Mouse (Mus musculus) cerebellum, postnatal 14 days (tissue): Measurements from ENCODE around the gene Rbm26.
A peak's percentile ranks its signal among the peaks of the same experiment; 100 is the strongest.

ENCODE experiments used
- DNase-seq, 2 experiments: peaks; one replicate each; pipeline ENCODE4 v3.0.0; 2021; ENCODE audit warnings: mixed read lengths in 2 of 2

The Rbm26 gene

GRCm38 (mm10) chr14:105085332-105085993 lies 91.7 kb downstream of the Rbm26 start:
- no peak for DNase-seq

- peak; percentile 80 to 86 for DNase-seq
Measured at GRCm38 (mm10) chr14:105084757-105085330, 92.3 kb downstream of the Rbm26 start.

GRCm38 (mm10) chr14:105084106-105084505 lies 93.0 kb downstream of the Rbm26 start:
- no peak for DNase-seq

DNA sequence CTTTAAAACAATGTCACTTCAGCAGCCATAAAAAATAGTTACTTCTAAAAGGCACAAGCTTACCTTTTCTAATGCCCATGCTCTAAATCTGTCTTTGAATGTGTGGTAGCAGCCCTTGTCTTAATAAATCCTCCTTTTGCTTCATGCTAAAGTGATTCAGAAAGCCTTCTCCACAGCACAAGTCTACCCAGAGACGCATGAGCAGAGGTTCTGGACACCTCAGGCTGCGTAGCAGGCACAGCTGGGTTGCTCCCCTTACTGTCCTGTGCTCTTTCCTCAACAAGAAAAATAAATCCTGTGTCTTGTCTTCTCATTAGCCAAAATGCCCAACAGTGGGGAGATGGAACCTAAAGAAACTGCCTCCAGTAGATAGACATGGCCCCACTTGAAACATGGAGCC lies 102.4 kb downstream of the Rbm26 start:
- DNase-seq, result no peak

- no peak for DNase-seq
Measured at GRCm38 (mm10) chr14:105074376-105074775, 102.8 kb downstream of the Rbm26 start.

GRCm38 (mm10) chr14:105071010-105071509 lies 106.1 kb downstream of the Rbm26 start:
- no peak for DNase-seq

DNA sequence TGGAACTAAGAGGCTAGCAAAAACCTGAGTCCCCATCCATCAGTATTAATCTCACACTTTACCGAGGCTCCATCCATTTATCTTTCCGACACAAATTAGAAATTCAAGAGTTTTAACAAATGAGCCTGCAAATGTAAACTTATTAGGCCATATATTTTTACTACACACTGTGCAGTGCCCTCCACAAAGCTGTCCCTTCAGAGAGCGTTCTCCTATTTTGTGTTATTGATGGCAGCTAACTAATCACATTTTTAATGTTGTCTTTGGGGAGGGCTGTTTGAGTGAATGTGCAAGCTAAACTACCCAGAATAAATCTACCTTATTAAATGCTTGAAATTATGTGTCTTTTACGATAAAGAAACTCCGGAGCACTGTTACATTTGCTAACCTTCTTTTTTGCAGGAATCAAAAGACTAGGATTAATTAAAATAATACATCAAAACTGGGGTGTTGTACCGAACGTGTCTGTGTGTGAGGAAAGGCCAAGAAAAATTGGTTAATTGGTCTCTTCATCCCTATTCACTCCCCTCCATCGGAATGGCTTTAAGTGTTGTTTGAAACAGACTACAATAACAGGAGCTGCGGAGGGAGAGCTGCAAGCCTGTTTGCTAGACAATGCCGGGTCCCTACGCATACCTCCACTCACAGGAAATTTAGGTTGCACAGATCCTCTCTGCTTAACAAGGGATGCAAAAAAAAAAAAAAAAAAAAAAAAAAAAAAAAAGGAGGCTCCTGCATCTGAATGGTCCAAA lies 106.7 kb downstream of the Rbm26 start:
- DNase-seq, result no peak

- no peak for DNase-seq
Measured at GRCm38 (mm10) chr14:105068060-105068459, 109.1 kb downstream of the Rbm26 start.

DNA sequence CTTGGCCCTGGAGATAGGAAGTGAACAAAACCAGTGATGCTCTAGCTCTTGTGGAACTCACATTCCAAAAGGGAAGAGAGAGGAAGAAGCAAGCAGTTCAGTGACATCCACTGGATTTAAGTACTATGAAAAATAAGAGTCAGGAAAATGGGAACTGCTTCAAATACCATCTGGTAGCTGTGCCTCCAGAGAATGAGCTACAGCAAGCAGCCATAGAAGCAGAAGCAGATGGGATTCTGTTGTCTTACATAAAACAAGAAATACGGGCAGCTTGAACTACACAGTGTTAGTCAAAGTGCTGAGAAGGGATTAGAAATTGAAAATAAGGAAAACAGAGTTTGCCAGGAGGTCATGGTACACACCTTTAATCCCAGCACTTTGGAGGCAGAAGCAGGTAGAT lies 112.9 kb downstream of the Rbm26 start:
- no peak for DNase-seq

DNA sequence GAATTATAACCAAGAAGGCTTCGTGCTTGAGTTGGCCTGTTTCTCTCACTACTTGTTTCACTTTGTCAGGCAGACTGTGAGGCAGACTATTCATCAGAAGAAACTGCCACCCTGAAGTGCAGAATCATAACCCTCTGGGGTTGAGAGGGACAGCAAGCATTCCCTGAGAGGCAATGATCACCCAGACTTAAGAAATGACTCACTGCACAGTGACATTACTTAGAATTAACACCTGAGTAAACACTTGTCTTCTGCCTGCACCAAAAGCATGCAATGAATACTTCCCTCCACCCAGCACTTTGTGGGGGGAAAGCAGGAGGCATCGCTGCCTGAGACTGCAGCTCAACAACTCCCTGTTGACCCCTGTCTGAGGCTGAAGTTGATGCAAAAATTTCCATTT lies 115.9 kb downstream of the Rbm26 start:
- no peak for DNase-seq

GRCm38 (mm10) chr14:105057934-105058333 lies 119.2 kb downstream of the Rbm26 start:
- DNase-seq, result no peak
